Mouse (Mus musculus) small intestine, adult 2 months (tissue): ENCODE measurements around the gene Rnf225. TPM values are rescaled to one million over a fixed set of nuclear protein-coding genes. Genes with fewer than 3 reads are reported as not detected.

Experiments
- H3K27ac ChIP-seq: fragments of 200-500 bp; 2 replicates; pipeline ENCODE4 v1.5.1; 2012; ENCODE audit warnings: low read depth, low read length, control low read depth, inconsistent platforms; ENCODE audit not compliant: insufficient read depth
- H3K27me3 ChIP-seq: fragments of 200-500 bp; 2 replicates; pipeline ENCODE4 v1.6.1; 2012; ENCODE audit warnings: mild to moderate bottlenecking, moderate library complexity, low read length, inconsistent platforms; ENCODE audit not compliant: control insufficient read depth, insufficient read depth
- H3K36me3 ChIP-seq: fragments of 200-500 bp; 2 replicates; pipeline ENCODE4 v1.6.1; 2012; ENCODE audit warnings: mild to moderate bottlenecking, low read length, control low read depth, inconsistent platforms; ENCODE audit not compliant: control insufficient read depth, insufficient read depth
- H3K4me1 ChIP-seq: fragments of 200-500 bp; 2 replicates; pipeline ENCODE4 v1.6.1; 2012; ENCODE audit warnings: low read length, inconsistent platforms, mixed read lengths; ENCODE audit not compliant: control insufficient read depth, insufficient read depth, insufficient read length
- H3K4me3 ChIP-seq: fragments of 200-500 bp; 2 replicates; pipeline ENCODE4 v1.5.1; 2012; ENCODE audit warnings: low read depth, mild to moderate bottlenecking, control low read depth, inconsistent platforms, low read length, moderate library complexity
- CTCF ChIP-seq: fragments of 200-500 bp; IDR thresholded peaks from 2 replicates; pipeline ENCODE4 v1.5.1; 2012; ENCODE audit warnings: low read depth, mild to moderate bottlenecking, control low read depth, inconsistent platforms, low read length, moderate library complexity, mixed read lengths; ENCODE audit not compliant: insufficient replicate concordance, insufficient read length; ENCODE audit errors: extremely low read depth
- POLR2A ChIP-seq: fragments of 200-500 bp; IDR thresholded peaks from 2 replicates; pipeline ENCODE4 v1.6.1; 2012; ENCODE audit warnings: low read depth, mild to moderate bottlenecking, control low read depth, inconsistent platforms, low read length, moderate library complexity
- WGBS: fragments of 180-500 bp; shearing (Covaris S2); methylation state at CpG from one replicate; pipeline ENCODE4 v1.1.7; 2018; 5-methylcytosine and 5-hydroxymethylcytosine counted together
- polyA plus RNA-seq: library from polyadenylated mRNA; depleted of rRNA; stranded (reverse); fragments of >200 nt; gene quantifications from 2 replicates; pipeline ENCODE4 v1.2.3, GENCODE M21; 2012; rRNA removed

The Rnf225 gene
- polyA plus RNA-seq, 1 experiment = 0.41 TPM

- TF ChIP-seq CTCF (no peak), POLR2A (no peak)
- H3K4me1 ChIP-seq = peaks cover 2% of the 10 kb centered on the region; the same call in 1 of the 2 replicates
- no peak overlapping the region for H3K4me3 ChIP-seq
- 97% methylated on average over 25 of the region's 25 CpGs for WGBS
- H3K36me3 ChIP-seq = peaks cover 28% of the 10 kb centered on the region
- no peaks in the 10 kb centered on the region for H3K27me3 ChIP-seq
- no peak overlapping the region for H3K27ac ChIP-seq
Measured at GRCm38 (mm10) chr7:12970906-12971305, 43.7 kb downstream of the Rnf225 start.

- Histone ChIP-seq H3K27ac (peak within 1 kb of the TSS; percentile 87), H3K4me1 (peaks cover 3% of the 10 kb centered on the region), H3K27me3 (no peaks in the 10 kb centered on the region), H3K4me3 (peak within 1 kb of the TSS; percentile 72), H3K36me3 (no peaks in the 10 kb centered on the region)
- WGBS = under 1% methylated on average over 49 of the region's 49 CpGs
- no peak for TF ChIP-seq CTCF
- TF ChIP-seq POLR2A = peak; percentile 68
Measured at GRCm38 (mm10) chr7:12977682-12978389, 50.6 kb downstream of the Rnf225 start, which contains the start of gene Zfp446. TSS of gene Zfp446 (plus strand) at chr7:12977848.

DNA sequence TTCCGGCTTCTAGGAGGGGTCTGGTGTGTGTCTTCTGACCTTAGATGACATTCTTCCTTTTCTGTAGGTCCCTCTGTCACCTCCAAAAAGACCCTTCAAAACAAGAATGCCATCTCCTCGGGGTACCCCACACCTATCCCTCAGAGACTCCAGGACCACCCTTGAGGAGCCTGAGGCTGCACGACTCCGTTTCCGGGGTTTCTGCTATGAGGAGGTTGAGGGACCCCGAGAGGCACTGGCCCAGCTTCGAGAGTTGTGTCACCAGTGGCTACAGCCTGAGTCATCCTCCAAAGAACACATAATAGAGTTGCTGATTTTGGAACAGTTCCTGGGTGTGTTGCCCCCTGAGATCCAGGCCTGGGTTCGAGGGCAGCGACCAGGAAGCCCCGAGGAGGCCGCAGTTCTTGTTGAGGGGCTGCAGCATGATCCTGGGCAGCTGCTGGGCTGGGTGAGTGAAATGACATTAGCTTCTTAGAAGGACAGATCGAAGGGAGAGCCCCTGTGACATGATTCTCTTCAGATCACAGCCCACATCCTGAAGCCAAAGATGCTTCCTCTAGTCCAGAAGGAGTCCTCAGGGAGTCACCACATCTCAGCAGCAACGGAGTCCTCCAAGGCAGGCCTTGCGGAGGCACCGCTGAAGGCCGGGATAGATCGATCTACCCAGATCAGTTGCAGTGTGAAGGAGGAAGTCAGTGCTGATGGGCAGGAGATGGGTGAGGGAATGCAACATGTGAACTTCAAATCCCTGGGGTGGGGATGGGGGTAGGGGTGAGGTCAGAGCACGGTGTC lies 51.9 kb downstream of the Rnf225 start:
- no peak overlapping the region for H3K27ac ChIP-seq

GRCm38 (mm10) chr7:12979776-12980175 lies 52.6 kb downstream of the Rnf225 start:
- TF ChIP-seq CTCF (no peak), POLR2A (no peak)
- Histone ChIP-seq H3K36me3 (no peaks in the 10 kb centered on the region), H3K27ac (no peak overlapping the region)

More for the DNA sequence above, 51.9 kb downstream of the Rnf225 start:
- TF ChIP-seq CTCF = no peak
- TF ChIP-seq POLR2A = no peak
- WGBS = 80% methylated on average over 18 of the region's 18 CpGs
- Histone ChIP-seq H3K4me3 (no peak overlapping the region), H3K36me3 (no peaks in the 10 kb centered on the region), H3K4me1 (peaks cover 3% of the 10 kb centered on the region), H3K27me3 (no peaks in the 10 kb centered on the region)

GRCm38 (mm10) chr7:12980291-12980690 lies 53.1 kb downstream of the Rnf225 start:
- H3K4me3 ChIP-seq = no peak overlapping the region
- H3K36me3 ChIP-seq = no peaks in the 10 kb centered on the region
- peaks cover 3% of the 10 kb centered on the region for H3K4me1 ChIP-seq
- TF ChIP-seq POLR2A = no peak
- TF ChIP-seq CTCF = no peak
- no peaks in the 10 kb centered on the region for H3K27me3 ChIP-seq
- H3K27ac ChIP-seq = no peak overlapping the region
- 90% methylated on average over 7 of the region's 7 CpGs for WGBS

More at GRCm38 (mm10) chr7:12979776-12980175, 52.6 kb downstream of the Rnf225 start:
- Histone ChIP-seq H3K4me1 (peaks cover 3% of the 10 kb centered on the region), H3K27me3 (no peaks in the 10 kb centered on the region), H3K4me3 (no peak overlapping the region)
- 58% methylated on average over 6 of the region's 6 CpGs for WGBS

Other genes with a start within 250 kb of the Rnf225 start
- gene Vmn2r55, start 242.4 kb upstream of the Rnf225 start, polyA plus RNA-seq = not detected in 2 replicates
- not detected in 2 replicates for gene Vmn2r56, start 192.4 kb upstream of the Rnf225 start, polyA plus RNA-seq
- 0.15 and 0.24 TPM in 2 replicates for gene Zscan18, start 123.8 kb upstream of the Rnf225 start, polyA plus RNA-seq
- 0.11 and 0.22 TPM in 2 replicates for gene Zfp329, start 108.6 kb upstream of the Rnf225 start, polyA plus RNA-seq
- gene Zfp110, start 92.7 kb upstream of the Rnf225 start, polyA plus RNA-seq = 3.3 and 5.3 TPM in 2 replicates
- 0.15 TPM in 2 replicates for gene Zfp128, start 46.2 kb upstream of the Rnf225 start, polyA plus RNA-seq
- gene Zscan22, start 29.6 kb upstream of the Rnf225 start, polyA plus RNA-seq = 4.0 and 5.6 TPM in 2 replicates
- 1,663 and 2,242 TPM in 2 replicates for gene Rps5, start 5.1 kb upstream of the Rnf225 start, polyA plus RNA-seq
- 3.1 and 3.5 TPM in 2 replicates for gene Zfp324, start 38.4 kb downstream of the Rnf225 start, polyA plus RNA-seq
- gene Zfp446, start 50.4 kb downstream of the Rnf225 start, polyA plus RNA-seq = 1.2 and 1.8 TPM in 2 replicates
- gene Slc27a5, start 70.8 kb downstream of the Rnf225 start, polyA plus RNA-seq = 0.19 TPM in 1 of 2 replicates, not detected in the other
- gene Trim28, start 71.7 kb downstream of the Rnf225 start, polyA plus RNA-seq = 101 and 195 TPM in 2 replicates
- gene Zbtb45, start 82.6 kb downstream of the Rnf225 start, polyA plus RNA-seq = 22.1 and 46.2 TPM in 2 replicates
- gene Chmp2a, start 107.4 kb downstream of the Rnf225 start, polyA plus RNA-seq = 58.3 and 102 TPM in 2 replicates
- gene Ube2m, start 110.9 kb downstream of the Rnf225 start, polyA plus RNA-seq = 56.0 and 93.7 TPM in 2 replicates
- gene Mzf1, start 127.3 kb downstream of the Rnf225 start, polyA plus RNA-seq = 0.66 and 0.95 TPM in 2 replicates
- not detected in 2 replicates for gene Vmn1r85, start 167.8 kb downstream of the Rnf225 start, polyA plus RNA-seq
- not detected in 2 replicates for gene Vmn1r86, start 192.5 kb downstream of the Rnf225 start, polyA plus RNA-seq
- not detected in 2 replicates for gene Vmn1r87, start 212.7 kb downstream of the Rnf225 start, polyA plus RNA-seq
- not detected in 2 replicates for gene Vmn1r88, start 232.2 kb downstream of the Rnf225 start, polyA plus RNA-seq